Mouse (Mus musculus): ENCODE data around the gene Prx. TPM values are rescaled to one million over a fixed set of nuclear protein-coding genes. Genes with fewer than 3 reads are reported as not detected.
A peak's percentile ranks its signal among the peaks of the same experiment; 100 is the strongest.

Prx gene
- total RNA-seq, 2 experiments from 2014 or later, result 3.3 to 5.1 TPM

GRCm38 (mm10) chr7:27522967-27523366, 23.8 kb downstream of the Prx start, which contains the start of gene Hipk4:
Hipk4 (plus strand) TSS chr7:27523267.
- DNase-seq, result no peak

GRCm38 (mm10) chr7:27523805-27524204, 24.7 kb downstream of the Prx start:
- no peak for DNase-seq

GRCm38 (mm10) chr7:27526039-27526827, 27.1 kb downstream of the Prx start:
- DNase-seq, result peak; percentile 86

- DNase-seq, result no peak
Measured at GRCm38 (mm10) chr7:27529070-27529469, 29.9 kb downstream of the Prx start.

- no peak for DNase-seq
Measured at GRCm38 (mm10) chr7:27530937-27531336, 31.8 kb downstream of the Prx start.

GRCm38 (mm10) chr7:27531707-27532106, 32.6 kb downstream of the Prx start:
- no peak for DNase-seq

GRCm38 (mm10) chr7:27532480-27533050, 33.4 kb downstream of the Prx start:
- DNase-seq, result no peak

GRCm38 (mm10) chr7:27535386-27535785, 36.3 kb downstream of the Prx start:
- DNase-seq, result no peak

GRCm38 (mm10) chr7:27536618-27537017, 37.5 kb downstream of the Prx start:
- no peak for DNase-seq

GRCm38 (mm10) chr7:27537998-27538397, 38.9 kb downstream of the Prx start:
- no peak for DNase-seq

GRCm38 (mm10) chr7:27538797-27539196, 39.7 kb downstream of the Prx start:
- DNase-seq, result no peak

GRCm38 (mm10) chr7:27540521-27540920, 41.4 kb downstream of the Prx start:
- no peak for DNase-seq

GRCm38 (mm10) chr7:27540935-27541334, 41.8 kb downstream of the Prx start:
- no peak for DNase-seq

GRCm38 (mm10) chr7:27541431-27541830, 42.3 kb downstream of the Prx start:
- peak; percentile 41 for DNase-seq

- DNase-seq, result no peak
Measured at GRCm38 (mm10) chr7:27541922-27542321, 42.8 kb downstream of the Prx start.

- DNase-seq, result peak; percentile 89
Measured at GRCm38 (mm10) chr7:27542392-27543033, 43.4 kb downstream of the Prx start.

- DNase-seq, result no peak
Measured at GRCm38 (mm10) chr7:27543065-27543464, 43.9 kb downstream of the Prx start.

GRCm38 (mm10) chr7:27543851-27544250, 44.7 kb downstream of the Prx start:
- no peak for DNase-seq

- DNase-seq, result no peak
Measured at GRCm38 (mm10) chr7:27544675-27545370, 45.7 kb downstream of the Prx start.

GRCm38 (mm10) chr7:27549597-27549996, 50.5 kb downstream of the Prx start:
- no peak for DNase-seq

GRCm38 (mm10) chr7:27552070-27552469, 52.9 kb downstream of the Prx start:
- DNase-seq, result no peak

GRCm38 (mm10) chr7:27552931-27553513, 53.9 kb downstream of the Prx start, which contains the start of the genes Pld3 and 2310022A10Rik:
Pld3 (minus strand) TSS chr7:27553218.
2310022A10Rik (plus strand) TSS chr7:27553233.
- DNase-seq, result peak; percentile 94

All from adrenal gland, postnatal 10 days (tissue).